In the genomic region with DNA sequence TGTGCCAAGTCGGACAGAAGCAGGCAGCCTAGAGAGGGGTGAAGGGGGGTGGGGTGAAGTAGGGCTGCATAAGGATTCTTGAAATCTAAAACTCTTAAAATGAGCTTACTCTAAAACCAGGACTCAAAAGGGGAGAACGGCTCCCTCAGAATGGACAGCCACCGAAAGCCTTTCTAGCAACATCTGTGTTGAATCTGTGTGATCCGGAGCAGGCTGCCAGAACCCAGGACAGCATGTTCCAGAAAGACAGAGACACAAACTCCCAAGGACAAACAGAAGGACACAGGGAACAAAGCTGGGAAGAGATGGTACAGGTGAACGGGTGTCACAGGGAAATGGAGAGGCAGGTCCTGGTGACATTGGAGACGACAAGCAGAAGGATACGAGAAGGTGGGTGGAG, we compare ENCODE assay signal across 10 mouse cellular contexts. TPM values are rescaled to one million over a fixed set of nuclear protein-coding genes. Genes with fewer than 3 reads are reported as not detected.
DNase-seq lines count a peak whose midpoint lies in the region; ATAC-seq and TF ChIP-seq lines count a peak whose summit lies in the region.
"Had no signal": no experiment of that assay in that cellular context is flagged by ENCODE, and none has a peak within 500 bp of the region (broad histone marks: within the 10 kb centered on the region; RNA-seq: fewer than 3 reads in every experiment).

No protein-coding gene starts in this region.

- no peak overlapping the region for H3K4me2 ChIP-seq in heart, embryonic 16.5 days (ENCODE audit: low read depth, low read length)
- no peak overlapping the region for H3K4me2 ChIP-seq in limb, embryonic 11.5 days (ENCODE audit: low read depth, severe bottlenecking)
- H3K4me2 ChIP-seq in forebrain, embryonic 12.5 days, result no peak overlapping the region
- H3K4me2 ChIP-seq: liver, embryonic 15.5 days had no signal

- no peak overlapping the region for H3K4me3 ChIP-seq in ES-E14 (ENCODE audit: insufficient read depth in 1 of 2, low read depth in 1 of 2, low read length in 2 of 2, poor library complexity in 1 of 2, severe bottlenecking in 1 of 2)
- no peak overlapping the region for H3K4me3 ChIP-seq in heart, embryonic 16.5 days (ENCODE audit: low read length)
- no peak overlapping the region for H3K4me3 ChIP-seq in limb, embryonic 11.5 days (ENCODE audit: low read depth, low read length)
- H3K4me3 ChIP-seq in forebrain, embryonic 12.5 days (replicated peaks), result no peak overlapping the region
- H3K4me3 ChIP-seq: liver, embryonic 15.5 days had no signal

- peaks cover 23 to 46% of the 10 kb centered on the region in 2 experiments for H3K4me1 ChIP-seq in ES-E14 (ENCODE audit: control insufficient read depth in 2 of 2, insufficient read depth in 2 of 2, low read length in 2 of 2, poor library complexity in 1 of 2)
- H3K4me1 ChIP-seq in heart, embryonic 16.5 days (ENCODE audit: control insufficient read depth, insufficient read depth, low read length), result peaks cover 69% of the 10 kb centered on the region
- peaks cover 53% of the 10 kb centered on the region for H3K4me1 ChIP-seq in limb, embryonic 11.5 days (ENCODE audit: control insufficient read depth, insufficient read depth, low read length)
- peaks cover 73% of the 10 kb centered on the region for H3K4me1 ChIP-seq in forebrain, embryonic 12.5 days

- peak; percentile 81 to 83 for DNase-seq in heart, adult 18-20 months
- DNase-seq in heart, adult 8-10 months (ENCODE audit: low spot score), result no peak
- DNase-seq in ES-E14 (ENCODE audit: low read depth, low spot score), result no peak
- DNase-seq in limb, embryonic 11.5 days (ENCODE audit: low spot score), result no peak
- no peak for DNase-seq in frontal cortex, postnatal 14 days (ENCODE audit: low spot score in 2 of 2)
- DNase-seq in gastrocnemius, postnatal 10 days, result no peak

- peak overlapping the region; percentile 3; the same call in 1 of the 2 replicates for H3K27ac ChIP-seq in ES-E14 (ENCODE audit: insufficient read depth, low read depth, low read length, poor library complexity, severe bottlenecking)
- peak overlapping the region; percentile 90 for H3K27ac ChIP-seq in heart, embryonic 16.5 days (ENCODE audit: low read length)
- H3K27ac ChIP-seq in limb, embryonic 11.5 days (replicated peaks; ENCODE audit: low read depth, low read length), result 0 out of 2 replicates have a peak overlapping the region, but pooled peaks have one; percentile 39
- H3K27ac ChIP-seq in forebrain, embryonic 12.5 days, result no peak overlapping the region
- H3K27ac ChIP-seq: liver, embryonic 15.5 days had no signal

- H3K9me3 ChIP-seq in ES-E14 (ENCODE audit: control insufficient read depth, insufficient read depth, low read depth, low read length), result no peaks in the 10 kb centered on the region
- H3K9me3 ChIP-seq in heart, embryonic 16.5 days (replicated peaks; ENCODE audit: control insufficient read depth, low read length), result no peaks in the 10 kb centered on the region
- no peaks in the 10 kb centered on the region for H3K9me3 ChIP-seq in limb, embryonic 11.5 days (ENCODE audit: control insufficient read depth, low read length)
- H3K9me3 ChIP-seq in forebrain, embryonic 12.5 days, result no peaks in the 10 kb centered on the region
- H3K9me3 ChIP-seq: G1E; liver, embryonic 15.5 days had no signal

- peaks cover 37% of the 10 kb centered on the region for H3K36me3 ChIP-seq in ES-E14 (ENCODE audit: control insufficient read depth, insufficient read depth, low read length, poor library complexity, severe bottlenecking)
- H3K36me3 ChIP-seq in heart, embryonic 16.5 days (ENCODE audit: control insufficient read depth, insufficient read depth), result peaks cover 8% of the 10 kb centered on the region; the same call in 1 of the 2 replicates
- H3K36me3 ChIP-seq in limb, embryonic 11.5 days (ENCODE audit: control insufficient read depth, insufficient read depth, low read length), result peaks cover 6% of the 10 kb centered on the region; the same call in 1 of the 2 replicates
- peaks cover 41% of the 10 kb centered on the region for H3K36me3 ChIP-seq in forebrain, embryonic 12.5 days (replicated peaks)

- in situ Hi-C loops in ES-E14 (cut with MboI; ENCODE audit: low sequenced_read_pairs in 2 of 2, unreplicated experiment in 2 of 2), result no loop called here

- H3K9ac ChIP-seq in ES-E14 (ENCODE audit: insufficient read depth, low read depth, low read length, poor library complexity, severe bottlenecking), result no peak overlapping the region
- H3K9ac ChIP-seq in heart, embryonic 16.5 days (ENCODE audit: low read length), result peak overlapping the region; percentile 23; the same call in 1 of the 2 replicates
- H3K9ac ChIP-seq in limb, embryonic 11.5 days (ENCODE audit: low read length), result no peak overlapping the region
- no peak overlapping the region for H3K9ac ChIP-seq in forebrain, embryonic 12.5 days
- H3K9ac ChIP-seq: liver, embryonic 15.5 days had no signal

- WGBS in heart, embryonic 16.5 days, result 57% methylated on average over 7 of the region's 7 CpGs
- 71% methylated on average over 7 of the region's 7 CpGs for WGBS in limb, embryonic 11.5 days
- 83% methylated on average over 7 of the region's 7 CpGs for WGBS in forebrain, embryonic 12.5 days

- no peaks in the 10 kb centered on the region for H3K27me3 ChIP-seq in heart, embryonic 16.5 days (ENCODE audit: control insufficient read depth, insufficient read depth, low read length)
- no peaks in the 10 kb centered on the region for H3K27me3 ChIP-seq in limb, embryonic 11.5 days (ENCODE audit: control insufficient read depth, insufficient read depth, low read length)
- H3K27me3 ChIP-seq in forebrain, embryonic 12.5 days, result no peaks in the 10 kb centered on the region
- H3K27me3 ChIP-seq: liver, embryonic 15.5 days had no signal

- ATAC-seq in heart, embryonic 16.5 days (replicated peaks; ENCODE audit: extremely low read depth, insufficient read depth, low FRiP score), result no peak
- no peak for ATAC-seq in limb, embryonic 11.5 days (ENCODE audit: insufficient number of reproducible peaks, low FRiP score, low TSS enrichment, low read depth)
- ATAC-seq in forebrain, embryonic 12.5 days (ENCODE audit: low FRiP score), result no peak

TF ChIP-seq in ES-E14, 5 proteins besides CTCF, POLR2A, EP300 and RAD21:
- TF ChIP-seq ZNF384 (IDR thresholded peaks at IDR 0.05; ENCODE audit: low read depth, low read length) (no peak), CHD2 (IDR thresholded peaks at IDR 0.05; ENCODE audit: low read depth, low read length) (no peak), HCFC1 (IDR thresholded peaks at IDR 0.05; ENCODE audit: borderline replicate concordance, insufficient read depth, low read length) (no peak), ZC3H11A (IDR thresholded peaks at IDR 0.05; ENCODE audit: borderline replicate concordance, low read depth, low read length) (no peak), MAFK (IDR thresholded peaks at IDR 0.05; ENCODE audit: insufficient read depth, low read depth, low read length) (no peak)

RNA-seq across cellular contexts. Expression of a gene that starts 25.6 kb away (rescaled TPM):
- 10 to 100 TPM; 41.2 to 44.8 TPM for total RNA-seq in heart, adult 18-20 months (2021)
- total RNA-seq in heart, adult 8-10 months (2022), result 10 to 100 TPM; 35.5 to 60.5 (median 45.4) TPM
- total RNA-seq in ES-E14 (2012; rRNA removed), result 49.7 and 60.5 TPM in 2 replicates
- 36.0 and 40.2 TPM in 2 replicates for polyA plus RNA-seq in heart, embryonic 16.5 days (2015; fragmentation: Nextera tagmentation; extraction: Ambion mirVana)
- polyA plus RNA-seq in limb, embryonic 11.5 days (2014; fragmentation: Nextera tagmentation; extraction: Ambion mirVana), result 43.5 and 46.9 TPM in 2 replicates
- 10 to 100 TPM; 29.6 to 30.4 TPM for total RNA-seq in gastrocnemius, postnatal 10 days (2021)
- polyA plus RNA-seq in forebrain, embryonic 12.5 days (2016; fragmentation: Nextera tagmentation; extraction: Ambion mirVana), result 67.6 and 71.5 TPM in 2 replicates

Comparison
In these comparisons a context has a peak if more than half of its experiments do, and no peak if none do; other contexts are left out.
1. DNase-seq: peak in heart, adult 18-20 months (2 of 2); none in heart, adult 8-10 months (single experiment), ES-E14 (single experiment), limb, embryonic 11.5 days (single experiment), frontal cortex, postnatal 14 days (0 of 2) and gastrocnemius, postnatal 10 days (single experiment).